Mouse (Mus musculus) layer of hippocampus, postnatal 36 days (tissue): ENCODE measurements around the gene Spata2l. TPM values are rescaled to one million over a fixed set of nuclear protein-coding genes. Genes with fewer than 3 reads are reported as not detected.
"Not testable (repeated sequence)": the region's sequence is repeated elsewhere in the genome, so short reads cannot be mapped to it uniquely, and the experiment has no call there.

Source experiments
- DNase-seq, 2 experiments: peaks; one replicate each; pipeline ENCODE4 v3.0.0; 2022
- total RNA-seq, 2 experiments: library from RNA; stranded (reverse); gene quantifications; 2 replicates each; pipeline ENCODE4 v1.2.3; 2021

Gene Spata2l
- total RNA-seq, 2 experiments from 2014 or later = 80.7 to 81.4 TPM

DNA sequence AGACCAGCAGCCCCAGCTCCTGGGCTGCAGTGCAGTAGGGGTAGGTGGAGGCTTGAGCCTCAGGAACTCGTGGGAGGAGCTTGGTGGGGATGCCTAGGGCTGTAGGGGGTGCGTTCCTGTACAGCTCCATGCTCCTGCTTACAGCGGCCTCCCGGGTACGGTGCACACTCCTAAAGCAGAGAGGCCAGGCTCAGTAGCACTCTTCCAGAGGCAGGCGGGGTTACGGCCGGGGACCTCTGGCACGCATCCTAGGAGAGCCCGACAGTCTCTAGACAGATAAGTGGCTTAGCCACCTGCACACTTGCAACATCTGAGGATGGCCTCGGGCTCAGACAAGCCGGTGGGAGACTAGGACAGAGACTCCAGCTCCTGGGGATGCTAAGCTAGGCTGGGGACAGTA, 9.5 kb upstream of the Spata2l start:
- DNase-seq = no peak

GRCm38 (mm10) chr8:123244382-123244781, 8.3 kb upstream of the Spata2l start:
- no peak for DNase-seq

DNA sequence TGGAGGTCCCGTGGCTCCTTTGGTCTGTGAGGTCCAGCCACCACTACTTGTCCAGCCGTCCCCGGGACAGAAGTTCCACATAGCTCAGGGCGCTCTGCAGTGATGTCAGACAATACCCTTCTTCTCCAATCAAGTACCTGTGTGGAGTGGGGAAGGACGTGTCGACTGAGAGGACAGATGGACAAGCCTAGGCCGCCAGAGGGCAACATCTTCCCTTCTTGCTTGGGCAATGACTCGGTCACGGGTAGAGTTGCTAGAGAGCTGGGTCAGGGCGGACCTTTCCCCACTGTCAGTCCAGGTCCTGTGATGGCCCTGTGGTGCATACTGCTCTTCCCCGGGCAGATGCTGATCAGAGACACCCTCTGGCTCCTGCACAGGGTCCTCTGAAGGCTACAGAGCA, 7.0 kb upstream of the Spata2l start:
- no peak for DNase-seq

DNA sequence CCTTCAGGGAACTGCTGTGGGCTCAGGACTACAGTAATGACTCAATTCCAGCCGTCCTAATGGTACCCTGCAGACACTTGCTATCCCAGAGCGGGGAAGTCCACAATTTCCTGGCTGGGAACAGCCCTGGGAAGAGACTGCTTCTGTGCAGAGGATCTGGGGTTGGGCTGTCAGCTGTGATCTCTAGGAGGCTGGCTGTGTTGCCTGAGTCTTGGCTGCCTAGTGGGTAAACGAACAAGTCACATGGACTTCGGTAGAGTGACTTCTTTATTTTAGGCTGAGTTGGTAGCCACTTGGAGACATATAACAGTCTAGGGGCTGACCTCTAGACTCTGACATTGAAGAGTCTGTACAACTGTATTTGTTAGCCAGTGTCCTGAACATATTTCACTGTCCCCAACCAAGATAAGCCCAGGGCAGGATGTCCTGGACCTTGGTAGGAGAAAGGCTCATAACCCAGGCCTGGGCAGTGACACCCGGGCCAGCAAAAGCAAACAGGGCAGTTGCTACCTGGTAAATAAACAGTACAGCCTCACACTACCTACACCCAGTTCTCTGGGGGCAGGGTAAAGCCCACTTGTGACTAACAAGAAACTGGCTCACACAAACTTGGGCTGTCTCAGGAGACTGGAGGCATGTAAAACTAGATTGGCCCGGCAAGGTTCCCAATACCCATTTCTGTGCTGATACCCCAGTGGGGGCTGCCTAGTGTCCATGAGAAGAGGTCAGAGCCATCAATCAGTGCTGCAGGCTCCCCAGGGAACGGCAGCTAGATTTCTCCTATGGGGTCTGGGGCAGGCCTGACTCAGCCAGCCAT, 6.3 kb upstream of the Spata2l start:
- DNase-seq = no peak

DNA sequence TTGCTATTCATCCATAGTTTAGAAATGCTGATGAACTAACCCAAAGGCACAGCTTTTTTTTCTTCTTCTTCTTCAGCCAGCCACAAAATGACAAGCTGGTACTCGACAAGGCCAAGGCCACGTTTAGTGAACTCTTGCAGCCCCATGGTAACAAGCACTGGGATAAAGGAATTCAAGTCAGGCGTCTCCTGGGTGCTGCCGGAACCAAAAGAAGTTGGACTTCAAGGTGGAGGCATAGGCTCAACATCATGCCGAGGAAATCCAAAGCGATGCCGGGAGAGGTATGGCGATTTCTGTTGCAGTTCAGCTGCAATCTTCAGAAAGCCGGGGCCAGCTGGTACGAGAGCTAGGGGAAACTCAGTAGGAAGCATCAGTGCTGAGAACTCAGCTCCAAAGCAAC, 3.4 kb upstream of the Spata2l start:
- no peak for DNase-seq

DNA sequence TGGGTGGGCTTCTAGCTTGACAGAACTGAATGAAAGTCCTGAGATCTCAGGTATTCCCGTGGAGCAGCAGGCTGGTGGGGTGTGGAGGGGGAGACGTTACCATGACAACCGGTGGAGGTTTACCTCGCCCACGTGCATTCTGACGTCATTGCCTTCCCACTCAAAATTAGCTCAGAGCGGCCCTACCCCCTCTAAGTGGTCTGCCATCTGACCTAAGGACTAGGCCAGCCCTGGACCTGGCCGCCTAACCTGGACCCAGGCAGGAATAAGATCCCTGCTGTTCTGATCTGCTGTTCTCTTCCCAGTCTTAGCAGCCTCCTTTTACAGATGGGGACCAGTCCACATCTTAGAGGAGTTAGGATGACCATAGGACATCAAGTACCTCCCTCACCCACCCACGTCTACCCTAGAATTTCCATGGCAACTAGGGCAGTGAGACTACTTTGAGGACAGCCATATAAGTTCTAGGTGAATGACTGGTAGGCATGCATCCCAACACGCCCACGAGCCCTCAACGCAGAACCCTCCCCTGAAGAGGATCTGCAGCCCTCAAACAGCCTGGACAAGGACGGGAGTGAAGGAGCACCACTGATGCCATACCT, 1.0 kb downstream of the Spata2l start:
- DNase-seq = peak; percentile 79

- peak in 1 of 2 experiments; percentile 33 for DNase-seq
Observed at GRCm38 (mm10) chr8:123233760-123234159, 2.3 kb downstream of the Spata2l start.

- peak in 1 of 2 experiments; percentile 21 for DNase-seq
Observed at GRCm38 (mm10) chr8:123233300-123233699, 2.7 kb downstream of the Spata2l start.

- peak in 1 of 2 experiments; percentile 34 for DNase-seq
Observed at GRCm38 (mm10) chr8:123232553-123232952, 3.5 kb downstream of the Spata2l start.

GRCm38 (mm10) chr8:123231742-123232141, 4.3 kb downstream of the Spata2l start:
- DNase-seq = peak in 1 of 2 experiments; percentile 42

GRCm38 (mm10) chr8:123230326-123230725, 5.7 kb downstream of the Spata2l start:
- DNase-seq = not testable (repeated sequence)

GRCm38 (mm10) chr8:123228416-123228815, 7.6 kb downstream of the Spata2l start:
- no peak for DNase-seq

DNA sequence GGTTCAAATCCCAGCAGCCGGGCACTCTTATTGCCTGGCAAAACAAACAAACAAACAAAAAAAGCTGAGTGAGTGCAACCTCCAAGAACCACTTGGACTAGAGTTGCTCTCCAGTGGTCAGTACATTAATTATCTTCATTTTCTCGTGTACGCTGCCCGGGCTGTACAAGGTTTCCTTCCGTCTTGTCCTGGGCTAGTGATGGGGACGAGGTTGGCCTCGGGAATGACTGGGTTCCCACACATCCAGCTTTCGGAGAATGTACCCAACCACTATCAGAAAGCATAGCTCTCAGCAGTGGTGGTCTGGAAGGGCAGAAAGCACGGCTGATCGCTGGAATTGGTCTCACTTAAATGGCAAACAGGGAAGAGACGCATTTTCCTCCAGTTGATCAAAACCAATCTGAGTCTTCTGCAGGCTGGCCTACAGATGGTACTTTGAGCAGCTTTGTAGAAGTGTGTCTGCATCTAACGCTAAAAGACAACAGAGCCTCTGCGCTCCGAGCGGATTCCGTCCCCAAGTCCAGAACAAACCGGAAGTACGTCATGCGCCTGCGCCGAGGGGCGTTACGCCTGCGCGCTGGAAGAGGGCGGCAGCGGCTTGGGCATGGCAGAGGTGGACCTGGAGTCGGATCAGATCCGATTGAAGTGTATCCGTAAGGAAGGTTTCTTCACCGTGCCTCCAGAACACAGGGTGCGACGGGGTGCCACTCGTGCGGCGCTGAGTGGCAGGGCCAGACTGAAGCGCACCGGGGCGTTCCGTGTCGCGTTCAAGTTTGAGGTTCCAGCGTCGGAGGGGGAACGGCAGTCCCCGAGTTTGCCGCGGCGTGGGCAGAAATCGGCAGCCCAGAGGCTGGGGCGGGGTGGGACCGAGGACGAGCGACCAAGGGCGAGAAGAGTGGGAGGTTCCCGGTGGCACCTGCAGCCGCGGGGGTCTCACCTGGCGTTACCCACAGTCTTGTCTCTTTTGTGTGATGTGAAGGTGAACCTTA, 11.5 kb downstream of the Spata2l start, which contains the start of gene Cdk10:
Gene Cdk10, plus strand, starts transcription at position 565 of the 989 bp plus-strand sequence.
- DNase-seq = peak; percentile 93

GRCm38 (mm10) chr8:123220917-123221316, 15.1 kb downstream of the Spata2l start:
- no peak for DNase-seq

GRCm38 (mm10) chr8:123215430-123215829, 20.6 kb downstream of the Spata2l start:
- DNase-seq = no peak

DNA sequence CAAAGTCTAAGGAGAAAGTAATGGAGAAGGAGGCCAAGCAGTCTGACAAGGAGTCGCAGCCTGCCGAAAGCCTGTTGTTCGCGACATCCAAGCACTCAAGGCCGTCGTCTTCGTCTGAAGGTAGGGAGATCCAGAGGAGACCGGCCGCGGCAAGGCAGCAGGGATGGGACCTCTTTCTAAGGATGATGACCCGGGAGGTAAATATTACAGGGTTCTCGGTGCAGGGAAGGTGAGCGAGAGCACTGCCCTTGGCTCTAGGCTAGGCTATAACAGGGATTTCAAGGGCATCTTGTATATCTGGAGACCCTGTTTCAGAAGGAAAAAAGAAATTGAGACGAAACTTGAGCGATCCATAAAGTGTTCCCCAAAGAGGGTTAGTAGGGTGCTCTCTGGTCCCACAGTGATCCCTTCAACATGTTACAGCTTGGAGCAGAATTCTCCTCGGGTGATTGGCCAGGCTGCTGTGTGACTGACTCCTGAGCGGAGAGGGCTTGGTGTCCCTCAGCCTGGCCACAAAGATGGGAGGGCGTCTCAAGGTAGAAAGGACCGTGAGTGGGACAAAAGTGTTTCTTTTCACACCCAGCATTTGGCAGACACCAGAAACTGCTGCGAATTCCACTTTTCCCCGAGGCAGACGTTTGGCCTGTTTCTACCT, 22.8 kb downstream of the Spata2l start:
- DNase-seq = no peak

GRCm38 (mm10) chr8:123212321-123213117, 23.5 kb downstream of the Spata2l start, which contains the start of the genes Chmp1a and Spata33:
Chmp1a (minus strand) TSS chr8:123212763.
Spata33 (plus strand) TSS chr8:123212832.
- DNase-seq = peak; percentile 84 to 85

DNA sequence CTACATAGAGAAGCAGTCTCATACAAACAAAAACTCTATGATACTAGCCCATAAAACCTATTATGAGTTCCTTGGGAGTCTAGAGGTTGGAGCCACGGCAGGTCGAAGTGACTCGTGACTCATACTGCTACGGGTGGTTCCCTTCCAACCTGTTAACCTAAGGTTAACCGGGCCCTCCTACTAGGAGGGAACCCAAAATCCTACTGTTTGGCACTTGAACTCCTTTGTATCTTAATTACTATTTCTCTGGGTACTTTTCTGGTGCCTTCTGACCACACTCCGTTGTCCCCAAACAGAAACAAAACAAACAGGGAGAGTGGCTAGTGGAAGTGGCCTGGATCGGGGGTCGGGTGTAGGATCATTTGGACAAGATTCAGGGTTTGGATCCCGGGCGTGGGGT, 24.2 kb downstream of the Spata2l start:
- no peak for DNase-seq

DNA sequence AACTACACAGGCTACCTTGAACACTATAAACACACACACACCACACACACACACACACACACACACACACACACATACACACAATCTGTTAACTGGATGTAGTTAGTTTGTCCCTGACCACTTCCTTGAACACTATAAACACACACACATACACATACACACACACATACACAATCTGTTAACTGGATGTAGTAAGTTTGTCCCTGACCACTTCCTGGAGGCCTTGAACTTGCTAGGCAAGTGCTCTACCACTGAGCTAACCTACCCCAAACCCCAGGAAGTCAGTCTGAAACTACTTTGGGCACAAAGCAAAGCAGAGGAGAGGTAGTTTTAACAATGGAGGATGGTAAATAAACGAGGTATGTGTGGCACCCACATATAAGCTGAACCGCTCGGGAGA, 32.5 kb downstream of the Spata2l start:
- no peak for DNase-seq

DNA sequence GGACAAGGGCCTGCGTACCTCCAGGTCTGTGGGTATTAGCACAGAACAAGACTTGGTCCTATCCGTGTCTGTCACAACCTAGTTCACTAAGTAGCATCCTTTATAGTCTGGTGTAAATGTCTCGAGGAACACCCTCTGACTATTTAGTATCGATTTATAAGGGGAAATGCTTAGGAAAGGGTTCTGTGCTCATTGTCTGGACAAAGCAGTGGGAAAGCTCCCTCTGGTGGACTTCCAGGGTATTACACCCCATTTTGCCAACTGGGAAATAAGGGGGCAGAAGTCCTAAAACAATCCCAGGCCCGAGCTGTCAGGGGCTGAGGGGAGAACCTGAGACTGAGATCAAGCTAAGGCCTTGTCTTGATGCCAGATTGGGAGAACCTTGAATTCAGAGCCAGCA, 33.7 kb downstream of the Spata2l start:
- DNase-seq = peak; percentile 57 to 80

DNA sequence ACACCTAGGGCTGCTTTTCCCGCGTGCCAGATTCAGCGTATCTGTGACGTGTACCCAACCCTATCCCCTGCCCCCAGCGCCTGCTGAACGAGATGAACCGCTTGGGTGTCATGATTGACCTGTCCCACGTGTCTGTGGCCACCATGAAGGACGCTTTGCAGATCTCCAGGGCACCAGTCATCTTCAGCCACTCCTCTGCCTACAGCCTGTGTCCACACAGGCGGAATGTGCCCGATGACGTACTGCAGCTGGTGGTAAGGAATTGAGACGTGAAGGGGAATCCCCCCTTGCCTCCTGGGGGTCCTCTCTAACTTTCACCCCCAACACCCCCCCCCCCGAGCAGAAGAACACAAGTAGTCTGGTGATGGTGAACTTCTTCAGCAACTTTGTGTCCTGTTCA, 36.2 kb downstream of the Spata2l start:
- DNase-seq = no peak
